Mouse (Mus musculus): ENCODE results near the gene Krtap14. TPM values are rescaled to one million over a fixed set of nuclear protein-coding genes. Genes with fewer than 3 reads are reported as not detected.

The Krtap14 gene
- polyA plus RNA-seq, 1 experiment = not detected

DNA sequence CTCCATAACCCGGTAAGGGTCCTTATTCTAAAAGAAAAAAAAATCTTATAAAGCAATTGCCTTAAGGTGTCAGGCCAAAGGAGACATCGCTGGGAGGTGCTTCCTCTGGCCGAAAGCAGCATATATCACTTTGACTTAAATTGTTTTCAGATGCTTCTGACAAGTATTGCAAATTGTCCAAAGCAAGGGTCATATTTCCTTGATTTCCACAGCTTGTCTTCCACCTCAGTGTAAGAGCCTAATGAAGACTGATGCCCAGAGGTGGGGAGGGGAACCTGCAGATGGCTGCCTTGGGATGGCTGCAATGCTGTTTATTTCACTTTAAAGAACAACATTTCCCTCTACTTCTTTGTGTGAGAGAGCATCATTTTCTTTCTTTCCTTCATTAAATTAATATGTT, 1.0 kb upstream of the Krtap14 start:
- no peak for DNase-seq
- Histone ChIP-seq H3K27ac (ENCODE audit: insufficient read depth, low read depth, low read length) (no peak overlapping the region), H3K27me3 (replicated peaks; ENCODE audit: control insufficient read depth, insufficient read depth, low read length) (no peaks in the 10 kb centered on the region), H3K4me3 (ENCODE audit: insufficient read depth, low read depth, low read length) (no peak overlapping the region), H3K36me3 (ENCODE audit: control insufficient read depth, insufficient read depth, low read length) (no peaks in the 10 kb centered on the region), H3K4me1 (ENCODE audit: control insufficient read depth, insufficient read depth, low read length) (no peaks in the 10 kb centered on the region)
- TF ChIP-seq POLR2A (IDR thresholded peaks at IDR 0.05; ENCODE audit: low read depth, low read length) (no peak), CTCF (conservative IDR thresholded peaks at IDR 0.05; ENCODE audit: insufficient read depth, insufficient read length, low read depth, low read length) (no peak)
- 33% methylated on average over 3 of the region's 3 CpGs for WGBS

DNA sequence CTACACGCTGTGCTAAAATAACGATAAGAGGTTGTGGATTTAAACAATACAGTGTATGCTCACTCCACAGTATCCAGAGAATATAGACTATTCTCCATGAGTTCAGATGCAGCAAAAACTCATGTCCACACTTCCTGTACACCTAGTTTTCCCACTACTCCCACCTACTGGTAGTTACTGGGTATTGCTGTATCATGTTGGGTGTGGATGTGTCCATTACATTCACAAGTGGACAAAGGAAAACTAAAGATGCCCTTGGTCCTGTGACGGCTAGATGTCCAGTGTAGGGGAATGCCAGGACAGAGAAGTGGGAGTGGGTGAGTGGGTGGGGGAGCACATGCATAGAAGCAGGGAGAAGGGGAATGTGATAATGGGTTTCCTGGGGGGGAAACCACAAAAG, 2.2 kb downstream of the Krtap14 start:
- no peak overlapping the region for H3K4me3 ChIP-seq (ENCODE audit: insufficient read depth, low read depth, low read length)
- H3K36me3 ChIP-seq (ENCODE audit: control insufficient read depth, insufficient read depth, low read length) = no peaks in the 10 kb centered on the region
- peak; percentile 51 for DNase-seq
- no peaks in the 10 kb centered on the region for H3K27me3 ChIP-seq (replicated peaks; ENCODE audit: control insufficient read depth, insufficient read depth, low read length)
- WGBS = 78% methylated on average over 3 of the region's 3 CpGs
- H3K4me1 ChIP-seq (ENCODE audit: control insufficient read depth, insufficient read depth, low read length) = no peaks in the 10 kb centered on the region
- H3K27ac ChIP-seq (ENCODE audit: insufficient read depth, low read depth, low read length) = no peak overlapping the region
- TF ChIP-seq POLR2A (IDR thresholded peaks at IDR 0.05; ENCODE audit: low read depth, low read length) (no peak), CTCF (conservative IDR thresholded peaks at IDR 0.05; ENCODE audit: insufficient read depth, insufficient read length, low read depth, low read length) (peak; percentile 41; the same call in 1 of the 2 replicates)

DNA sequence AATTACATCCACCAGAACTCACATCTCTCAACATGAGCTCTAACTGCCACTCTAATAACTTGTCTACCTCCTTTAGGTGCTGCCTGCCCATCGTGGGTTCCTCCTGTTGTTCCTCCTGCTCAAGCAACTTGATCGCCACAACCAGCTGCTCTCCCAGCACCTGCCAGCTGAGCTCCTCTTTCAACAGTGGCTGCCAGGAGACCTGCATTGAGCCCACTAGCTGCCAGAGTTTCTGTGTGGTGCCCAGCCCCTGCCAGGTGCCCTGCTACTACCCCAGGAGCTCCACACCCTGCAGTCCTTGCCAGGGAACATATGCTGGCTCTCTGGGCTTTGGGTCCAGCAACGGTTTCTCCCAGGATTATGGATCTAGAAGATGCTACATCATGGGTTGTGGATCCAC, 5.9 kb downstream of the Krtap14 start, which contains the start of gene Krtap15:
TSS of gene Krtap15 (plus strand) at position 150 of the 400 bp plus-strand sequence.
- DNase-seq = no peak
- no peaks in the 10 kb centered on the region for H3K27me3 ChIP-seq (replicated peaks; ENCODE audit: control insufficient read depth, insufficient read depth, low read length)
- no peaks in the 10 kb centered on the region for H3K4me1 ChIP-seq (ENCODE audit: control insufficient read depth, insufficient read depth, low read length)
- no peaks in the 10 kb centered on the region for H3K36me3 ChIP-seq (ENCODE audit: control insufficient read depth, insufficient read depth, low read length)
- WGBS = 72% methylated on average over 3 of the region's 3 CpGs
- TF ChIP-seq CTCF (conservative IDR thresholded peaks at IDR 0.05; ENCODE audit: insufficient read depth, insufficient read length, low read depth, low read length) (no peak), POLR2A (IDR thresholded peaks at IDR 0.05; ENCODE audit: low read depth, low read length) (no peak)
- H3K27ac ChIP-seq (ENCODE audit: insufficient read depth, low read depth, low read length) = no peak within 1 kb of the TSS
- no peak within 1 kb of the TSS for H3K4me3 ChIP-seq (ENCODE audit: insufficient read depth, low read depth, low read length)

DNA sequence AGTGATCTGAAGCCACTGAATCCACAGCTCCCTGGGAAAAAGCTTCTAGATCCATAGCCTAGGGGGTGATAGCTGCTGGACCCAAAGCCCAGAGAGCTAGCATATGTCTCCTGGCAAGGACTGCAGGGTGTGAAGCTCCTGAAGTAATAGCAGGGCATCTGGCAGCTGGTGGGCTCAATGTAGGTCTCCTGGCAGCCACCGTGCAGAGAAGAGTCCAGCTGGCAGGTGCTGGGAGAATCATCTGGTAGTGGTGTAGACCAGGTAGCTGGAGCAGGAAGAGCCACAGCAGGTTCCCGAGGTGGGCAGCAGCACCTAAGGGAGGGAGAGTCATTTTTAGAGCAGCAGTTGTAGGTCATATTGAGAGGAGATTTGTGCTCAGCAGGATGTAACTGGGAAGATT, 14.1 kb downstream of the Krtap14 start, which contains the start of gene Gm20741:
TSS of gene Gm20741 (minus strand) at position 394 of the 400 bp plus-strand sequence.
- 80% methylated on average over 2 of the region's 2 CpGs for WGBS
- Histone ChIP-seq H3K27me3 (replicated peaks; ENCODE audit: control insufficient read depth, insufficient read depth, low read length) (no peaks in the 10 kb centered on the region), H3K36me3 (ENCODE audit: control insufficient read depth, insufficient read depth, low read length) (no peaks in the 10 kb centered on the region), H3K4me1 (ENCODE audit: control insufficient read depth, insufficient read depth, low read length) (no peaks in the 10 kb centered on the region), H3K4me3 (ENCODE audit: insufficient read depth, low read depth, low read length) (no peak within 1 kb of the TSS), H3K27ac (ENCODE audit: insufficient read depth, low read depth, low read length) (no peak within 1 kb of the TSS)
- no peak for DNase-seq
- TF ChIP-seq POLR2A (IDR thresholded peaks at IDR 0.05; ENCODE audit: low read depth, low read length) = no peak
- TF ChIP-seq CTCF (conservative IDR thresholded peaks at IDR 0.05; ENCODE audit: insufficient read depth, insufficient read length, low read depth, low read length) = no peak

DNA sequence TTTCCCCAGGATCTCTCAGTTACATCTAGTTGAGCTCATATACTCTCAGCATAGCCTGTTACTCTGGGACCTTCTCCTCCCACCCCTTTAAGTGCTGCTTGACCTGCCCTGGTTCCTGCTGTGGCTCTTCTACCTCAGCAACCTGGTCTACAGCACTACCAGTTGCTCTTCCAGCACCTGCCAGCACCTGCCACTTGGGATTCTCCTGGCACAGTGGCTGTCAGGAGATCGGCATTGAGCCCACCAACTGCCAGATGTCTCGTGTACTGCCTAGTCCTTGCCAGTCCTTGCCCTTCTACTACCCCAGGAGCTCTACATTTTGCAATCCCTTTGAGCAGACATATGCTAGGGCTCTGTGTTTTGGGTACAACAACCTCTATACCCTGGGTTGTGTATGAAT, 39.2 kb downstream of the Krtap14 start:
- no peak overlapping the region for H3K27ac ChIP-seq (ENCODE audit: insufficient read depth, low read depth, low read length)
- H3K36me3 ChIP-seq (ENCODE audit: control insufficient read depth, insufficient read depth, low read length) = no peaks in the 10 kb centered on the region
- DNase-seq = no peak
- WGBS = 86% methylated on average over 2 of the region's 2 CpGs
- no peaks in the 10 kb centered on the region for H3K4me1 ChIP-seq (ENCODE audit: control insufficient read depth, insufficient read depth, low read length)
- H3K4me3 ChIP-seq (ENCODE audit: insufficient read depth, low read depth, low read length) = no peak overlapping the region
- no peaks in the 10 kb centered on the region for H3K27me3 ChIP-seq (replicated peaks; ENCODE audit: control insufficient read depth, insufficient read depth, low read length)
- no peak for TF ChIP-seq CTCF (conservative IDR thresholded peaks at IDR 0.05; ENCODE audit: insufficient read depth, insufficient read length, low read depth, low read length)
- TF ChIP-seq POLR2A (IDR thresholded peaks at IDR 0.05; ENCODE audit: low read depth, low read length) = no peak

DNA sequence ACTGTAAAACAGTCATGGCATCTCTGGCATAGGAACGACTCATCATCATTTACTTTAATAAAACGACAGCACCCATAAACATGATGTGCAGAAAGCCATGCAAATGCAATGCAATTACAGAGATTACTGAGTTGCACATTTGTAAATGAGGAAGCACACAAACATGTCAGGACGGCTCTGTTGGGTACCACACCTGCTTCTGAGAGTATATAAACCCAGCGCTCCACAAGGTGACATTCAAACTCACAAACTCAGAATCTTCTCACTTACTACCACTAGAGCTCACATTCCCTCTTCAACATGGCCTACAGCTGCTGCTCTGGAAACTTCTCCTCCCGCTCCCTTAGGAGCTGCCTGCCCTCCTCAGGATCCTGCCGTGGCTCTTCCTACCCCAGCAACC, 48.3 kb downstream of the Krtap14 start, which contains the start of gene Gm5965:
TSS of gene Gm5965 (plus strand) at position 301 of the 400 bp plus-strand sequence.
- no peak for TF ChIP-seq POLR2A (IDR thresholded peaks at IDR 0.05; ENCODE audit: low read depth, low read length)
- TF ChIP-seq CTCF (conservative IDR thresholded peaks at IDR 0.05; ENCODE audit: insufficient read depth, insufficient read length, low read depth, low read length) = no peak
- no peaks in the 10 kb centered on the region for H3K36me3 ChIP-seq (ENCODE audit: control insufficient read depth, insufficient read depth, low read length)

DNA sequence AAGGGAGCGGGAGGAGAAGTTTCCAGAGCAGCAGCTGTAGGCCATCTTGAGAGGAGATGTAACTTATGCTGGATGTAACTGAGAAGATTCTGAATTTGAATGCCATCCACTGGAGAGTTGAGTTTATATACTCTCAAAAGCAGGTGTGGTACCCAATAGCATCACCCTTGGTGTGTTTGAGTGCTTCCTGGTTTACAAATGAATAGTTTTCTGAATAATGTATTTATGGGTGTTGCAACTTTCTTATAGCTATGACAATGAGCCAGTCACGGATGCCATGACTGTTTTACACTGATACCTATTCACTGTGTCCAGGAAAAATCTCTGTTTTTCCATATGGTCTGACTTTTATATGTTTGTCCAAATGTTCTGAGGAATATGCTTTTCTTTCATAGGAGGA, 51.8 kb downstream of the Krtap14 start, which contains the start of gene 2310057N15Rik:
TSS of gene 2310057N15Rik (minus strand) at position 101 of the 400 bp plus-strand sequence.
- TF ChIP-seq POLR2A (IDR thresholded peaks at IDR 0.05; ENCODE audit: low read depth, low read length) (no peak), CTCF (conservative IDR thresholded peaks at IDR 0.05; ENCODE audit: insufficient read depth, insufficient read length, low read depth, low read length) (no peak)
- Histone ChIP-seq H3K27me3 (replicated peaks; ENCODE audit: control insufficient read depth, insufficient read depth, low read length) (no peaks in the 10 kb centered on the region), H3K4me1 (ENCODE audit: control insufficient read depth, insufficient read depth, low read length) (no peaks in the 10 kb centered on the region), H3K27ac (ENCODE audit: insufficient read depth, low read depth, low read length) (no peak within 1 kb of the TSS), H3K36me3 (ENCODE audit: control insufficient read depth, insufficient read depth, low read length) (no peaks in the 10 kb centered on the region), H3K4me3 (ENCODE audit: insufficient read depth, low read depth, low read length) (no peak within 1 kb of the TSS)
- DNase-seq = no peak
- WGBS = 86% methylated on average over 2 of the region's 2 CpGs

More for the DNA sequence above, 48.3 kb downstream of the Krtap14 start, which contains the start of gene Gm5965:
- no peak within 1 kb of the TSS for H3K4me3 ChIP-seq (ENCODE audit: insufficient read depth, low read depth, low read length)
- DNase-seq = no peak
- no peaks in the 10 kb centered on the region for H3K4me1 ChIP-seq (ENCODE audit: control insufficient read depth, insufficient read depth, low read length)
- H3K27me3 ChIP-seq (replicated peaks; ENCODE audit: control insufficient read depth, insufficient read depth, low read length) = no peaks in the 10 kb centered on the region
- H3K27ac ChIP-seq (ENCODE audit: insufficient read depth, low read depth, low read length) = no peak within 1 kb of the TSS
- WGBS = 86% methylated on average over 6 of the region's 6 CpGs

Other genes with a start within 250 kb of the Krtap14 start
- gene Krtap24-1, start 213.9 kb downstream of the Krtap14 start, polyA plus RNA-seq (2012; rRNA removed) = not detected in 2 replicates
- not detected in 2 replicates for gene 2310079G19Rik, start 198.5 kb downstream of the Krtap14 start, polyA plus RNA-seq (2012; rRNA removed)
- gene Krtap26-1, start 178.3 kb downstream of the Krtap14 start, polyA plus RNA-seq (2012; rRNA removed) = not detected in 2 replicates
- gene Krtap27-1, start 154.5 kb downstream of the Krtap14 start, polyA plus RNA-seq (2012; rRNA removed) = not detected in 2 replicates
- gene 2310061N02Rik, start 118.2 kb downstream of the Krtap14 start, polyA plus RNA-seq (2012; rRNA removed) = not detected in 2 replicates
- gene Krtap13-1, start 97.3 kb downstream of the Krtap14 start, polyA plus RNA-seq (2012; rRNA removed) = not detected in 2 replicates
- not detected in 2 replicates for gene Krtap13, start 74.5 kb downstream of the Krtap14 start, polyA plus RNA-seq (2012; rRNA removed)
- not detected in 2 replicates for gene 2310034C09Rik, start 67.3 kb downstream of the Krtap14 start, polyA plus RNA-seq (2012; rRNA removed)
- gene 2310057N15Rik, start 51.9 kb downstream of the Krtap14 start, polyA plus RNA-seq (2012; rRNA removed) = not detected in 2 replicates
- not detected in 2 replicates for gene Gm5965, start 48.2 kb downstream of the Krtap14 start, polyA plus RNA-seq (2012; rRNA removed)
- gene Gm20741, start 13.9 kb downstream of the Krtap14 start, polyA plus RNA-seq (2012; rRNA removed) = not detected in 2 replicates
- gene Krtap15, start 5.9 kb downstream of the Krtap14 start, polyA plus RNA-seq (2012; rRNA removed) = not detected in 2 replicates
- gene Krtap19-1, start 43.3 kb upstream of the Krtap14 start, polyA plus RNA-seq (2012; rRNA removed) = not detected in 2 replicates
- not detected in 2 replicates for gene Krtap19-2, start 48.1 kb upstream of the Krtap14 start, polyA plus RNA-seq (2012; rRNA removed)
- not detected in 2 replicates for gene Krtap19-3, start 51.9 kb upstream of the Krtap14 start, polyA plus RNA-seq (2012; rRNA removed)
- gene Krtap19-4, start 58.9 kb upstream of the Krtap14 start, polyA plus RNA-seq (2012; rRNA removed) = not detected in 2 replicates
- not detected in 2 replicates for gene Krtap19-5, start 70.3 kb upstream of the Krtap14 start, polyA plus RNA-seq (2012; rRNA removed)
- not detected in 2 replicates for gene Krtap19-9b, start 106.1 kb upstream of the Krtap14 start, polyA plus RNA-seq (2012; rRNA removed)
- gene Krtap16-3, start 136.7 kb upstream of the Krtap14 start, polyA plus RNA-seq (2012; rRNA removed) = not detected in 2 replicates
- gene Krtap22-2, start 184.6 kb upstream of the Krtap14 start, polyA plus RNA-seq (2012; rRNA removed) = not detected in 2 replicates
- gene Gm10229, start 189.1 kb upstream of the Krtap14 start, polyA plus RNA-seq (2012; rRNA removed) = not detected in 2 replicates
- gene Krtap6-1, start 205.6 kb upstream of the Krtap14 start, polyA plus RNA-seq (2012; rRNA removed) = not detected in 2 replicates
- not detected in 2 replicates for gene Gm10228, start 215.3 kb upstream of the Krtap14 start, polyA plus RNA-seq (2012; rRNA removed)
- not detected in 2 replicates for gene Krtap6-5, start 221.7 kb upstream of the Krtap14 start, polyA plus RNA-seq (2012; rRNA removed)
- gene 1110025L11Rik, start 237.9 kb upstream of the Krtap14 start, polyA plus RNA-seq (2012; rRNA removed) = not detected in 2 replicates

All from kidney, adult 2 months (tissue).